Mouse (Mus musculus) lung, embryonic 14.5 days (tissue): Measurements from ENCODE around the gene Zfp444. TPM values are rescaled to one million over a fixed set of nuclear protein-coding genes. Genes with fewer than 3 reads are reported as not detected.

Source experiments
- ATAC-seq: fragments of 200-750 bp; cut with Nextera tagmentation; 2 replicates; pipeline ENCODE4 v1.8.0; 2017; ENCODE audit warnings: mild to moderate bottlenecking, moderate TSS enrichment, moderate library complexity; ENCODE audit not compliant: insufficient read depth
- DNase-seq: peaks from one replicate; pipeline ENCODE4 v3.0.0-alpha.2; 2015
- H3K27ac ChIP-seq: fragments of 300-500 bp; sonication (generic); 2 replicates; pipeline ENCODE4 v1.5.1; 2014; ENCODE audit warnings: low read depth, mild to moderate bottlenecking, moderate library complexity
- H3K27me3 ChIP-seq: fragments of 300-500 bp; sonication (generic); 2 replicates; pipeline ENCODE4 v1.6.1; 2014; ENCODE audit warnings: low read length, control low read depth; ENCODE audit not compliant: insufficient read depth
- H3K36me3 ChIP-seq: fragments of 300-500 bp; sonication (generic); 2 replicates; pipeline ENCODE4 v1.6.1; 2014; ENCODE audit warnings: control low read depth; ENCODE audit not compliant: insufficient read depth
- H3K4me1 ChIP-seq: fragments of 300-500 bp; sonication (generic); 2 replicates; pipeline ENCODE4 v1.6.1; 2014; ENCODE audit warnings: antibody characterized with exemption, control low read depth; ENCODE audit not compliant: insufficient read depth
- H3K4me2 ChIP-seq: fragments of 300-500 bp; sonication (generic); 2 replicates; pipeline ENCODE4 v1.6.1; 2014; ENCODE audit warnings: mild to moderate bottlenecking
- H3K4me3 ChIP-seq: fragments of 300-500 bp; sonication (generic); 2 replicates; pipeline ENCODE4 v1.5.1; 2014; ENCODE audit warnings: low read depth, low read length
- H3K9ac ChIP-seq: fragments of 300-500 bp; sonication (generic); 2 replicates; pipeline ENCODE4 v1.6.1; 2014
- H3K9me3 ChIP-seq: fragments of 300-500 bp; sonication (generic); 2 replicates; pipeline ENCODE4 v1.6.1; 2016; ENCODE audit warnings: low read depth, low read length, control low read depth
- CTCF ChIP-seq: IDR thresholded peaks from 2 replicates; pipeline ENCODE4 v1.5.1; 2016; ENCODE audit warnings: antibody characterized with exemption, low read depth
- WGBS: fragments of 180-500 bp; shearing (Covaris S2); extraction: QIAGEN DNeasy Blood & Tissue Kit; methylation state at CpG from one replicate; pipeline ENCODE4 v1.1.7; 2014; 5-methylcytosine and 5-hydroxymethylcytosine counted together
- polyA plus RNA-seq: library from polyadenylated mRNA; unstranded; fragments of >200 nt; fragmentation: Nextera tagmentation; extraction: Ambion mirVana; gene quantifications from 2 replicates; pipeline ENCODE4 v1.2.1, GENCODE M21; 2014

The Zfp444 gene
- polyA plus RNA-seq, 1 experiment from 2014 or later: 57.3 TPM

- Histone ChIP-seq H3K36me3 (no peaks in the 10 kb centered on the region), H3K9ac (no peak overlapping the region), H3K4me1 (peaks cover 5% of the 10 kb centered on the region; the same call in 1 of the 2 replicates), H3K9me3 (no peaks in the 10 kb centered on the region), H3K4me2 (peak overlapping the region; percentile 67), H3K27me3 (no peaks in the 10 kb centered on the region), H3K4me3 (peak overlapping the region; percentile 81), H3K27ac (no peak overlapping the region)
- no peak for TF ChIP-seq CTCF
- 63% methylated on average over 5 of the region's 5 CpGs for WGBS
- ATAC-seq: no peak
- DNase-seq: no peak
Measured at GRCm38 (mm10) chr7:6154164-6154563, 17.9 kb upstream of the Zfp444 start.

DNA sequence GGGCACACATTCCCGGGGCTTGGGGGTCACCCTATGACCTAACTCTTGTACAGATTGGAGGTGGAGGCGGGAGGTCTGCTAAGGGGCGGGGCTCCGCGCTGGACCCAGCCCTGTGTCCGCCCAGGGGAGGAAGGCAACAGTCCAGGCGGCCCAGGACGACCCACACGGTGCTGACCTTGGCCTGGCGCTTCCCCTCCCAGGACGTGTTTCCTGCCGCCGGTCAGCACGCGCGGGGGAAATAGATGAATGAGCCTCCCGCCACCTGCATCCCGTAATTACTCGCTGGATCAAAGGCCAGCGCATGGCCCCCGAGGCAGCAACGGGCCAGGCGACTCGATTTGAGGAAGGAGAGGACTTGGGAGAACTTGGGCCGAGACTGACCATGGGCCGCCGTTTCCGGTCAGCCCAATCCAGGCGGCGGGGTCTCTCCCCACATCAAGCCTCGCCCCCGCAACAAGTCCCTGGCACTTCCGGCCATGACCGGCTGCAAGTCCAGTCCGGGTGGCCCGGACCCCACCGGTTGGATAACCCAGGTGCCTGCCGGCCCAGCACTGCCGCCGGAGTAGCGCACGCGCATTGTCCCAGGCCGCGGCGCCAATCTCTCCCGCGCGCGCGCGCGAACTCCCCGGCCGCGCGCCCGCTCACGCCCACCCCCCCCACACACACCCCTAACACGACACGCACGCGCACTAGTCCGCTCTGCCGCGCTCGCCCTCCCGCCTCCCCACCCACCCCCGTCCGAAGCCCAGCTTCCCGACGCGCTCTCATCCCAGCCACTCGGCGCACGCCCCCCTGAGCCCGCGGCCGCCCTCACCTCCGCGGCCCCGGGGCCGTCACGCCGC, 16.8 kb upstream of the Zfp444 start:
- under 1% methylated on average over 81 of the region's 85 CpGs for WGBS
- Histone ChIP-seq H3K4me2 (peak overlapping the region; percentile 67), H3K36me3 (no peaks in the 10 kb centered on the region), H3K27ac (peak overlapping the region; percentile 92), H3K9ac (peak overlapping the region; percentile 95), H3K4me3 (peak overlapping the region; percentile 81), H3K4me1 (peaks cover 4% of the 10 kb centered on the region; the same call in 1 of the 2 replicates), H3K27me3 (no peaks in the 10 kb centered on the region), H3K9me3 (no peaks in the 10 kb centered on the region)
- TF ChIP-seq CTCF: no peak
- DNase-seq: peak; percentile 88
- ATAC-seq: peak; percentile 74

DNA sequence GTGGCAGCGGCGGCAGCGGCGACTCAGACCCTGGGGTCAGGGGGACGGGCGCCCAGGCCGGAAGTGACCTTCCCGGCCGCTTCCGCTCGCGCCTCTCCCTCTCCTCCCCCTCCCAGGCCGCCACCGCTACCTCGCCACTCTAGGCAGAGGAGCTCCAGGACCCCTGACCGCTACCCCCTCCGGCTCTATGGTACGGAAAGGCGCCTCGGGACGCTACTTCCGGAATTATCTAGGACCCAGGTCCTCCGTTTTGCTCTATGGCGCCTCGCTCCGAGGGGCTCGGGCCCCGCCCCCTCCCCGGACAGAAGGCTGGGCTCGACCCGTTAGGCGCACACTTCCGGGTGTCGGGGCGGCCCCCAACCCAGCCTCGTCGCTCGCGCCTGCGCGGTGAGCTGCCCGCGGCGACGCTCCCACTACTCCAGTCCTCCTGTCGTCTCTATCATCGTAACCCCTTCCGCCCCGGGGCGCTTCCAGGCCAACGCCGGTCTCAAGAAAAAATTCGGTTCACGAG, 16.1 kb upstream of the Zfp444 start, which contains the start of gene Zfp787:
Gene Zfp787, minus strand, starts transcription at position 97 of the 511 bp plus-strand sequence.
- H3K9ac ChIP-seq: peak within 1 kb of the TSS; percentile 95
- H3K4me1 ChIP-seq: peaks cover 4% of the 10 kb centered on the region; the same call in 1 of the 2 replicates
- no peaks in the 10 kb centered on the region for H3K27me3 ChIP-seq
- peak within 1 kb of the TSS; percentile 67 for H3K4me2 ChIP-seq
- no peak for TF ChIP-seq CTCF
- peak; percentile 96 for DNase-seq
- H3K4me3 ChIP-seq: peak within 1 kb of the TSS; percentile 81
- peak within 1 kb of the TSS; percentile 92 for H3K27ac ChIP-seq
- ATAC-seq: peak; percentile 98
- no peaks in the 10 kb centered on the region for H3K36me3 ChIP-seq
- 0% methylated on average over 47 of the region's 54 CpGs for WGBS
- no peaks in the 10 kb centered on the region for H3K9me3 ChIP-seq

DNA sequence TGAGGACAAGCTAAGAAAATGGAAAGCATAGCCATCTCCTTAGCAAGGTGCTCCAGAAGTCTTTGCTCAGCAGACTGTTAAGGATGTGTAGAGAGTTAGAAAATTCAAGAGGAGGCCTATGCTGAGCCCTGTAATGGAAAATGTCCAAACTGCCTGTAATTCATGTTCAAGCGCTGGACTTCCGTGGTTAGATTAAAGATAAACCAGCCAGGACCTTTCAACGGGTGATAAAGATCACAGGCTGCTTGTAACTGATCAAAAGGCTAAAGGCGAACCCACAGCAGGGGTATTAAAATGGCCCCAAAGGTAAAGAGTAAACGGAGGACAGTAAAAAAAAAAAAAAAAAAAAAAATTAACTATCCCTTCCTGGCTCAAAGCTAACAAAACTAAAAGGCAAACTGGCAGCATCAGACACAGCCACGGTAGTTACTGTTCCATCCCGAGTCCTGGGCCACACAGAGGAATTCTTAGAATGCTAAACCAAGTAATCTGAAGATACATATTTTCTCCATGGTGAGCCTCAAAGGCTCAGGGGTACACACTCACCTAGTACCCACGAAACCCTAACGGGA, 15.0 kb upstream of the Zfp444 start:
- ATAC-seq (no peak), DNase-seq (no peak)
- Histone ChIP-seq H3K9ac (peak overlapping the region; percentile 95; the same call in 1 of the 2 replicates), H3K9me3 (no peaks in the 10 kb centered on the region), H3K27me3 (no peaks in the 10 kb centered on the region), H3K4me2 (peak overlapping the region; percentile 67), H3K27ac (no peak overlapping the region; the same call in 1 of the 2 replicates), H3K4me3 (peak overlapping the region; percentile 81), H3K4me1 (peaks cover 4% of the 10 kb centered on the region; the same call in 1 of the 2 replicates), H3K36me3 (no peaks in the 10 kb centered on the region)
- TF ChIP-seq CTCF: no peak
- 48% methylated on average over 9 of the region's 9 CpGs for WGBS

GRCm38 (mm10) chr7:6157479-6157878, 14.5 kb upstream of the Zfp444 start:
- no peak for ATAC-seq
- Histone ChIP-seq H3K4me2 (no peak overlapping the region), H3K4me3 (no peak overlapping the region), H3K9ac (no peak overlapping the region), H3K4me1 (peaks cover 4% of the 10 kb centered on the region; the same call in 1 of the 2 replicates), H3K9me3 (no peaks in the 10 kb centered on the region), H3K36me3 (no peaks in the 10 kb centered on the region), H3K27ac (no peak overlapping the region), H3K27me3 (no peaks in the 10 kb centered on the region)
- WGBS: 69% methylated on average over 1 of the region's 1 CpGs
- TF ChIP-seq CTCF: no peak
- no peak for DNase-seq

DNA sequence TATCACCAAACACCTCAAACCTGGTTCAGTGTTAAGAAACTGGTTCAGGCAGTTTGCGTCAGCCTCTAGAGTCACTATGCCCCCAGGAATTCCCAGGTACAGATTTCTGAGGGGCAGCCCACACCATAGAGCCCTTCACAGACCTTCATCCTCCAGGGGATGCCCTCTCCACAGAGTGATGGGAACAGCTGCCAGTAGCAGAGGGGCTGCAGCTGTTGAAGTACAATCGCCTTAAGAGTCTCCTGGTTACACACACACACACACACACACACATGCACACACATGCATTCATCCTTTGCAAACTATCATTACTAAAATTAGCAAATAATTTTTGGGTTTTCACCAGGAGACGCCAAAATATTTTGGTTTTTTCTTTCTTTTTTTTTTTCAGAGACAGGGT, 12.4 kb upstream of the Zfp444 start:
- DNase-seq (no peak), ATAC-seq (no peak)
- H3K36me3 ChIP-seq: no peaks in the 10 kb centered on the region

DNA sequence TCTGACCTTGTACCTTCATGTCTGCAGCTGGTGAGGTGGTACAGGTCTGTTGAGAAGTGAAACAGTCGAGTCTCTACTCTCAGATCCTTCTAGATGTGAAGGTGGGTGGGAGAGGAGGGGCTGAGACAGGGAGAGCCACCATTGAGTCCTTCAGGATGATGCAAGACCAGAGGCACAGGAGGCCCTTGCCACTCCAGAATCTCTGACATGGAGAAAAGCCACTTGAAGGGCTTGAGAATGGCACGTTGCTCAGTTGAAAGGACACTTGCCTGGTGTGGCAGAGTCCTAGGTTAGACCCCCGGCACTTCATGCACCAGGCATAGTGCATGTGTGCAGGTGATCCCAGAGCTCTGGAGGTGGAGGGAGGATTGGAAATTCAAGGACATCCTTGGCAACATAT, 10.5 kb upstream of the Zfp444 start:
- Histone ChIP-seq H3K4me2 (no peak overlapping the region), H3K9me3 (no peaks in the 10 kb centered on the region), H3K27me3 (no peaks in the 10 kb centered on the region), H3K27ac (no peak overlapping the region), H3K36me3 (no peaks in the 10 kb centered on the region), H3K9ac (no peak overlapping the region), H3K4me1 (no peaks in the 10 kb centered on the region; the same call in 1 of the 2 replicates), H3K4me3 (no peak overlapping the region)
- no peak for TF ChIP-seq CTCF
- WGBS: 46% methylated on average over 3 of the region's 3 CpGs
- ATAC-seq: no peak
- DNase-seq: no peak

More for the DNA sequence above, 12.4 kb upstream of the Zfp444 start:
- no peaks in the 10 kb centered on the region for H3K9me3 ChIP-seq
- H3K27me3 ChIP-seq: no peaks in the 10 kb centered on the region
- no peaks in the 10 kb centered on the region; the same call in 1 of the 2 replicates for H3K4me1 ChIP-seq
- H3K4me3 ChIP-seq: no peak overlapping the region
- H3K4me2 ChIP-seq: no peak overlapping the region
- WGBS: 70% methylated on average over 3 of the region's 3 CpGs
- no peak overlapping the region for H3K9ac ChIP-seq
- H3K27ac ChIP-seq: no peak overlapping the region
- no peak for TF ChIP-seq CTCF
